Mouse (Mus musculus) kidney, postnatal 0 days (tissue): Measurements from ENCODE around the gene Gtf2e1. TPM values are rescaled to one million over a fixed set of nuclear protein-coding genes. Genes with fewer than 3 reads are reported as not detected.
A peak's percentile ranks its signal among the peaks of the same experiment; 100 is the strongest.

Source experiments
- ATAC-seq: fragments of 200-750 bp; cut with Nextera tagmentation; replicated peaks from 2 replicates; pipeline ENCODE4 v1.8.0; 2017; ENCODE audit warnings: low read depth, moderate number of reproducible peaks, moderate TSS enrichment, moderate library complexity; ENCODE audit not compliant: low FRiP score
- DNase-seq: peaks from one replicate; pipeline ENCODE4 v3.0.0-alpha.2; 2016; ENCODE audit warnings: low spot score
- H3K27ac ChIP-seq: fragments of 300-500 bp; sonication (generic); 2 replicates; pipeline ENCODE4 v1.5.1; 2014; ENCODE audit warnings: mild to moderate bottlenecking
- H3K27me3 ChIP-seq: fragments of 300-500 bp; sonication (generic); 2 replicates; pipeline ENCODE4 v1.6.1; 2014; ENCODE audit warnings: low read length, mixed read lengths; ENCODE audit not compliant: insufficient read depth
- H3K36me3 ChIP-seq: fragments of 300-500 bp; sonication (generic); 2 replicates; pipeline ENCODE4 v1.6.1; 2014; ENCODE audit warnings: low read length, mixed read lengths; ENCODE audit not compliant: insufficient read depth
- H3K4me1 ChIP-seq: fragments of 300-500 bp; sonication (generic); replicated peaks from 2 replicates; pipeline ENCODE4 v1.6.1; 2014; ENCODE audit warnings: antibody characterized with exemption, low read length, mixed read lengths; ENCODE audit not compliant: insufficient read depth
- H3K4me2 ChIP-seq: fragments of 300-500 bp; sonication (generic); 2 replicates; pipeline ENCODE4 v1.6.1; 2014; ENCODE audit warnings: mild to moderate bottlenecking, low read length, moderate library complexity, mixed read lengths
- H3K4me3 ChIP-seq: fragments of 300-500 bp; sonication (generic); replicated peaks from 2 replicates; pipeline ENCODE4 v1.5.1; 2014; ENCODE audit warnings: low read depth, low read length
- H3K9ac ChIP-seq: fragments of 300-500 bp; sonication (generic); 2 replicates; pipeline ENCODE4 v1.6.1; 2014; ENCODE audit warnings: low read depth, low read length
- H3K9me3 ChIP-seq: fragments of 300-500 bp; sonication (generic); replicated peaks from 2 replicates; pipeline ENCODE4 v1.6.1; 2016; ENCODE audit warnings: low read length, inconsistent platforms, mixed read lengths
- CTCF ChIP-seq: IDR thresholded peaks from 2 replicates; pipeline ENCODE4 v1.5.1; 2016; ENCODE audit warnings: antibody characterized with exemption, low read depth, mild to moderate bottlenecking, moderate library complexity
- WGBS: fragments of 180-500 bp; shearing (Covaris S2); extraction: QIAGEN DNeasy Blood & Tissue Kit; methylation state at CpG from one replicate; pipeline ENCODE4 v1.1.7; 2014; 5-methylcytosine and 5-hydroxymethylcytosine counted together
- polyA plus RNA-seq: library from polyadenylated mRNA; unstranded; fragments of >200 nt; fragmentation: Nextera tagmentation; extraction: Ambion mirVana; gene quantifications from 2 replicates; pipeline ENCODE4 v1.2.1, GENCODE M21; 2015

Gene Gtf2e1
- polyA plus RNA-seq, 1 experiment from 2014 or later, result 17.9 TPM

DNA sequence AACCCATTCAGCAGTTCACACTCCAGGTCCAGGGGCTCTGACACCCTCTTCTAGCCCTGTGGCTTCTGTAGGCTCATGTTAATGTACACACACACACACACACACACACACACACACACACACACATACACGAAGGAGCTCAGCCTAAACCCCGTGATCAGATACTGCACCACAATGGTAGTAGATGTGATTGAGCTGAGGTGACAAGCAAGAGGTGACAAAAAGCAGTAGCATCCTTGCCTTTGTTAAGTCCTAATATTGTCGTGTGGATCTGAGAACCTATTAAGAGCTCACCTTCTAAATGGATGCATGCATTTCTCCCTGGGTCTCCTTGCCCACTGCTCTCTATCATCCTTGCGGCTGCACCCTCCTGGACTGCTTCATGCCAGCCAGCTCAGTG, 41.1 kb upstream of the Gtf2e1 start:
- Histone ChIP-seq H3K36me3 (no peaks in the 10 kb centered on the region), H3K27ac (no peak overlapping the region; the same call in 1 of the 2 replicates), H3K27me3 (no peaks in the 10 kb centered on the region), H3K4me1 (peaks cover 7% of the 10 kb centered on the region), H3K4me3 (no peak overlapping the region), H3K9me3 (no peaks in the 10 kb centered on the region), H3K9ac (no peak overlapping the region), H3K4me2 (no peak overlapping the region)
- no peak for TF ChIP-seq CTCF
- no peak for ATAC-seq
- DNase-seq, result no peak
- WGBS, result 84% methylated on average over 4 of the region's 4 CpGs

DNA sequence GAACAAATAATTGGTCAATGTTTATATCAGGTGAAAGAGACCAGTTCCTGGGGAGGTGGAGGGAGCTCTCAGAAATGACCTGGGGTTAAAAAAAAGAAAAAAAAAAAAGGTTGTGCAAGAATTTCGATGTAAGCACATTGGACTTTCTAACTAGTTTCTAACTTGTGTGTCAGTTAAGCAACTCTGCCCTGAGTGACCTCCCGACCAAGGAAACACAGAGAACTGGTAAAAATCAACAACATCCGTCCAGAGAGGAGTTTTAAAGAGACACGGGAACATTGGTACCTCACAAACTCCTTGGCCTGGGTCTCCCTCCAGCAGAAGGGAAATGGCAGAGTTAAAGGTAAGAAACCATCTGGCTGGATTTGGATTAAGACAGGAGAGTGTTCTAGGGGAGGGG, 40.4 kb upstream of the Gtf2e1 start, which contains the start of gene Hgd:
TSS of gene Hgd (plus strand) at position 160 of the 400 bp plus-strand sequence.
- TF ChIP-seq CTCF, result no peak
- DNase-seq (no peak), ATAC-seq (peak; percentile 26; the same call in 1 of the 2 replicates)
- no peak within 1 kb of the TSS for H3K4me2 ChIP-seq
- peaks cover 7% of the 10 kb centered on the region for H3K4me1 ChIP-seq
- H3K9ac ChIP-seq, result no peak within 1 kb of the TSS
- WGBS, result 56% methylated on average over 4 of the region's 4 CpGs
- H3K27ac ChIP-seq, result no peak within 1 kb of the TSS; the same call in 1 of the 2 replicates
- H3K4me3 ChIP-seq, result no peak within 1 kb of the TSS
- H3K27me3 ChIP-seq, result no peaks in the 10 kb centered on the region
- H3K9me3 ChIP-seq, result no peaks in the 10 kb centered on the region
- no peaks in the 10 kb centered on the region for H3K36me3 ChIP-seq

DNA sequence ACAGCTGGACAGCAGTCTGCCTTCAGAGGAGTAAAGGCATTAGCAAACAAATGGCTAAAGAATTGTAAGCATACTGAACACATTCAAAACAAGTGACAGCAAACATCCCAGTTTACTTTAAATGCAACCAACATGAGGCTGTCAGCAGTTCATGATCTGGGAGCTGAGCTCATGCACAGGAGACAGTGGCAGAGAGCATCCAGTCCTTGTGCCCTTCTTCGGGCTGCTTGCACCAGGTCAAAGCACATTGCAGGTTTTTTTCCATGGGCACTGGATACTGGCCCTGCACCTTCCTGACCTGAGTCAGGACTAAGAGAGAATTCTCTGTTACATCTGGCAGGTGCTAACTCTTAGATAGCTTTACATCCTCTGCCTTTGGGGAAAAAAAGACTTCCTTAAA, 40.0 kb upstream of the Gtf2e1 start:
- Histone ChIP-seq H3K4me1 (peaks cover 7% of the 10 kb centered on the region), H3K4me2 (no peak overlapping the region), H3K36me3 (no peaks in the 10 kb centered on the region), H3K27me3 (no peaks in the 10 kb centered on the region), H3K27ac (no peak overlapping the region), H3K4me3 (no peak overlapping the region), H3K9me3 (no peaks in the 10 kb centered on the region), H3K9ac (no peak overlapping the region)
- 63% methylated on average over 1 of the region's 1 CpGs for WGBS
- peak; percentile 41; the same call in 1 of the 2 replicates for ATAC-seq
- TF ChIP-seq CTCF, result no peak
- no peak for DNase-seq

DNA sequence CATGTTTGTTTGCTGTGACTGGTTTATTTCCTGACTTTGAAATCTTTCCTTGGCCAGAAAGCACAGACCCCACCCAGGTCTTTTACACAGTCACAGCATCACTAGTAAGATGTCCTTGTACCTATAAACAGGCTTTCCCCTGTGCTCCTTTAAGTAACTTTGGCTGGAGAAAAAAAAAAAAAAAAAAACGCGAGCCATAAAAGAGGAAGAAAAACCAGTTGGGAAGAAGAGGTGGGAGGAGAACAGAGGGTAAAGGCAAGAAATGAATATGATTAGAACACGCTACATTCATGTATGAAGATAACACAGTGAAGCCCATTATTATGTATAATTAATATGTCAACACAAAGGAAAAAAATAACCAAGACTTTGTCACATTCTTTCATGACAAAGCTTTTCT, 35.7 kb upstream of the Gtf2e1 start:
- H3K4me2 ChIP-seq, result no peak overlapping the region
- H3K4me1 ChIP-seq, result no peaks in the 10 kb centered on the region
- 88% methylated on average over 3 of the region's 3 CpGs for WGBS
- H3K27me3 ChIP-seq, result no peaks in the 10 kb centered on the region
- no peaks in the 10 kb centered on the region for H3K9me3 ChIP-seq
- DNase-seq (no peak), ATAC-seq (no peak)
- H3K27ac ChIP-seq, result no peak overlapping the region
- TF ChIP-seq CTCF, result no peak
- H3K4me3 ChIP-seq, result no peak overlapping the region
- H3K36me3 ChIP-seq, result 0 out of 2 replicates have a peak, but pooled peaks cover 2% of the 10 kb centered on the region
- H3K9ac ChIP-seq, result no peak overlapping the region

DNA sequence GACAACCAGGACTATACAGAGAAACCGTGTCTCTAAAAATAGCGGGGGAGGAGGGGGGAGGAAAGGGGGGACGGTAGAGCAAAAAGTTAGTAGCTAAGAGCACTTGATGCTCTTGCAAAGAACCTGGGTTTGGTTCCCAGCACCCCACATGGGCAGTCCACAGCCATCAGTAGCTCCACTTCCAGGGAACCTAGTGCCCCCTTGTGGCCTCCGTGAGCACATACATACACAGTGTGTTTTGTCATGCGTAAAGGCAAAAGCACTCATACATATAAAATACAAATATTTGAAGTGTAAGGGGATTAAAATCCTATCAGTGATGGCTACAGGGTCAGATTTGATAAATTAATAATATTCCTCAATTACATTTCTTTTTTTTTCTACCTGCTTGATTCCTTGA, 33.5 kb upstream of the Gtf2e1 start:
- Histone ChIP-seq H3K27ac (no peak overlapping the region), H3K4me3 (no peak overlapping the region), H3K36me3 (peaks cover 2% of the 10 kb centered on the region; the same call in 1 of the 2 replicates), H3K27me3 (no peaks in the 10 kb centered on the region), H3K9ac (no peak overlapping the region), H3K4me2 (no peak overlapping the region), H3K9me3 (no peaks in the 10 kb centered on the region), H3K4me1 (no peaks in the 10 kb centered on the region)
- no peak; the same call in 1 of the 2 replicates for TF ChIP-seq CTCF
- no peak for ATAC-seq
- DNase-seq, result no peak
- 96% methylated on average over 5 of the region's 5 CpGs for WGBS

DNA sequence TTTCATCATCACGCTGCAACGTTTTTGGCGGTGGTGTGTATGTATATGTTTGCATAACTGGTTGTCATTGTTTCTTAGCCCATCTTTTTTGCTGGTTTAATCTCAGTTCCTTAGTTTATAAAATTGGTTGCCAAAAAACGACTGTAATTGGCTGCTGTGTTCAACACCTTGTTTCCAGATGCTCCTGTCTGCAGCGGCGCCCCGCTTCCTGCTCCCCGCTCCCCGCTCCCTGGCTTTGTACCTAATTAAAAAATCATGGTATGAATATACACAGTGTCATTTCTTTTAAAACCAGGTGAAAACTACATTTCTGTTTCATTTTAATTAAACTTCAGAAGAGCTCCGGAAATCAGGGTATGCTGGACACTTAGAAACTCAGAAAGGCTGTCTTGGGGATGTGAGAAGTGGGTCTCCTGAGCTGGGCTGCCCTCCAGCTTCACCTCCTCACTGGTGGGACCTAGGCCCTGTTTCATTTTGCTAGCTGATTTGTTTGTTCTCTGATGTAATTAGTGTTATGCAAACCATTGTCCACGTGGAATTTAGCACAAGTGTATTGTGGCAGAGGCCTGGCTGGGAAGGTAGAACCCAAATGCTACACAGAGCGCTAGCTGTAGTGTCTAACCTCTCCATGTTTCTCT, 32.6 kb upstream of the Gtf2e1 start:
- Histone ChIP-seq H3K36me3 (peaks cover 2% of the 10 kb centered on the region; the same call in 1 of the 2 replicates), H3K4me2 (no peak overlapping the region), H3K4me3 (no peak overlapping the region), H3K27ac (no peak overlapping the region), H3K9me3 (no peaks in the 10 kb centered on the region), H3K27me3 (no peaks in the 10 kb centered on the region), H3K9ac (no peak overlapping the region), H3K4me1 (no peaks in the 10 kb centered on the region)
- no peak for TF ChIP-seq CTCF
- ATAC-seq (no peak), DNase-seq (no peak)
- WGBS, result 92% methylated on average over 12 of the region's 12 CpGs
